Mouse (Mus musculus): Measurements from ENCODE around the gene Rnf215.
"Not testable (repeated sequence)": the region's sequence is repeated elsewhere in the genome, so short reads cannot be mapped to it uniquely, and the experiment has no call there.

The Rnf215 gene

DNA sequence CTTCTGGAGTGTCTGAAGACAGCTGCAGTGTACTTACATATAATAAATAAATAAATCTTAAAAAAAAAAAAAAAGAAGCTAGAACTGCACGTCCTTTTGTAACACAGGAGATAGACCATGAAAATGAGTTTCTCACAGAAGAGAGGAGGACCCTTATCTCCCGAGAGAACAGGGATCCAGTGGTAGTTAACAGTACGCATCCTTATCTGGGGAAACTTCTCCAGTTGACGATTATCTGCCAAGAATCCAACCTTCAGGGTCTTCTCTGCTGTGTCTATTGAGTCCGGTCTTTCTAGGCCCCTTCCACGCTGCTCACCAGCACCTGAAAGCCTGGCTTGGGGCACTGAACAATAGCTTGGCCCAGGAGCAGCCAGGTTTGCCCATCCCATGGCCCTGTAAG is 21.0 kb upstream of the Rnf215 start:
- no peak for DNase-seq

DNA sequence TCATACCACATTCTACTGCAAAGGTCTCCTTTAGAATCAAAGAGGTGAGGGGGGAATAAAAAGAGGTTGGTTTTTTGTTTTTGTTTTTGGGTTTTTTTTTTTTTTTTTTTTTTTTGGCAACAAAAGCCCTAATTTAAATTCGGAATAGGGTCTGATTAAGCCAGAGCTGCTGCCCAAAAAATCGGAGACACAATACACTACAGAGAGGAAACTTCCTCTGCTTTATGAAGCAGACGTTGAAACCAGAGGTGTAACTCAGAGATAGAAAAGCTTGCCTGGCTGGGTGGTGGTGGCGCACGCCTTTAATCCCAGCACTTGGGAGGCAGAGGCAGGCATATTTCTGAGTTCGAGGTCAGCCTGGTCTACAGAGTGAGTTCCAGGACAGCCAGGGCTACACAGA is 20.5 kb upstream of the Rnf215 start:
- DNase-seq: not testable (repeated sequence)

DNA sequence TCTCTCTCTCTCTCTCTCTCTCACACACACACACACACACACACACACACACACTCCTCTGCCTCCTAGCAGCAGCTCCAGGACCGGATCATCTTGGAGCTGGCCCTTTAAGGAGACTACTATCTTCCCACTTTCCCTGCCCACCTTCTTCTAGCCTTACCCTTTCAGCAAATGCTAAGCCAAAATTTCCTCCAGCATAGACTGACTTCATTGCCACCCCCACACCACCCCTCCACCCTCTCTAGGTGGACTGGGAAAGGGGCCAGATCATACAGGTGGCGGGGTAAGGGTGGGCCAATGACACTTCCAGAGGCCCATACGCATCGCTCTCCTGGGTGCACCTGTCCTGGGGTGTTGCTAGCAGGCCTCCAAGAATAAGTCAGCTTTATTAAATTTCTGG is 19.6 kb upstream of the Rnf215 start:
- peak; percentile 64 for DNase-seq

DNA sequence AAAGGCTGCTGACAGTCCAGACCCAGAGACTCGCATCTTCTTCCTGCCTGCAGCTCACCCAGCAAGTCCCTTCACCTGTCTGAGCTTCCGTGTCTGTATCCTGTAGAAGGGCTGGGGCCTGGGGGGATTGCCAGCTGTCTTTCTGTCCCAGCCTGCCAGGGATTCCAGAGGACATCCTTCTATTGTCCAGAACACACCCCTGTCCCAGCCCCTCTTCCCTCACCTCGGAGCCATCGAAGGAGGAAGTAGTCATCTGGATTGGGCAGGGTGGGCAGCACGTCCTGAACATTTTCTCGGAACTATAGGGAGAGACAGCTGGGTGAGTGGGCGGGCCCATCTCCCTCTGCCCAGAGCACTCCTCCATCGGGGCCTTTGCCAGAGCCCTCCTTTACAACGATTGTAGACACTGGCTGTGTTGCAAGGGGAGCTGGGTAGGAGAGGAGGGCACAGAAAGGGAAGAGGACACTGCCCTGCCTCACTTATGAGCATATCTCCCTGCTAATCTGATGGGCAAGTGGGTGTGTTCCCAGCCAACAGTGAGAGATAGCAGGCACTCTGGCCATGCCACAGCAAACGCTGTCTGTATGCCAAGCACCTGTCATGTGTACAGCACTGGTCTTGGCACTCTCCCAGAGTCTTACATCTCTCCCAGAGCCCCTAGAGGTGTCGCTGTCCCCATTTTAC is 18.4 kb upstream of the Rnf215 start:
- DNase-seq: peak; percentile 80

DNA sequence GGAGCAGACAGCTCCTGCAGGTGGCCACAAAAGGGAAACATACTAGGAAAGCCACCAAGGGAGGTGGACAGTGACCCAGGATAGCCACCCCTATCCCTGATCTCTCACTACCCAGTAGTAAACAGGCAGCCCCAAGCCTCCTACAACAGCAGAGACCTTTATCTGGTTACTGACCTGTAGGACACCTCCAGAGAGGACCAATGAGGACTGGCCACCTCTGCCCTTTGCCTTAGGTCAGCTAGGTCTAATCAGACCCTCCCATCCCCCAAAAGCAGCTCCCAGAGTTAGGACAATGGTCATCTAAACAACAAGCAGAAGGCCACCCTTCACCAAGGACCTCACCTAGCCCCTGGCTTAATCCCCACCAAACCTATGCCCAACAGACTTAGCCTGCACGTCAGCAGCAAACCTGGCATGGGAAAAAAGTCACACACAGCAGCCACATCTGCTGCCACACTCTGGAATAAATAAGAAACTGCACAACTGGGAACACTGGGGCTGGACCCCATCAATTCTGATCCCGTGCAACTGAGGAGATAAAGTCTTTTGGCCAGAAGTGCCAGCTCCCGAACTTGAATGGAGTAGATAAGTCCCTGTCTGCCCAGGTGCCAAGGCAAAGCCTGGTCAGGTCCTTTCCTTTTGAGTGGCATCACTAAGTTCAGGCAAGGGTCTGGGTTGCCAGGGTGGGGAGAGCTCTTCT is 17.5 kb upstream of the Rnf215 start:
- no peak for DNase-seq

DNA sequence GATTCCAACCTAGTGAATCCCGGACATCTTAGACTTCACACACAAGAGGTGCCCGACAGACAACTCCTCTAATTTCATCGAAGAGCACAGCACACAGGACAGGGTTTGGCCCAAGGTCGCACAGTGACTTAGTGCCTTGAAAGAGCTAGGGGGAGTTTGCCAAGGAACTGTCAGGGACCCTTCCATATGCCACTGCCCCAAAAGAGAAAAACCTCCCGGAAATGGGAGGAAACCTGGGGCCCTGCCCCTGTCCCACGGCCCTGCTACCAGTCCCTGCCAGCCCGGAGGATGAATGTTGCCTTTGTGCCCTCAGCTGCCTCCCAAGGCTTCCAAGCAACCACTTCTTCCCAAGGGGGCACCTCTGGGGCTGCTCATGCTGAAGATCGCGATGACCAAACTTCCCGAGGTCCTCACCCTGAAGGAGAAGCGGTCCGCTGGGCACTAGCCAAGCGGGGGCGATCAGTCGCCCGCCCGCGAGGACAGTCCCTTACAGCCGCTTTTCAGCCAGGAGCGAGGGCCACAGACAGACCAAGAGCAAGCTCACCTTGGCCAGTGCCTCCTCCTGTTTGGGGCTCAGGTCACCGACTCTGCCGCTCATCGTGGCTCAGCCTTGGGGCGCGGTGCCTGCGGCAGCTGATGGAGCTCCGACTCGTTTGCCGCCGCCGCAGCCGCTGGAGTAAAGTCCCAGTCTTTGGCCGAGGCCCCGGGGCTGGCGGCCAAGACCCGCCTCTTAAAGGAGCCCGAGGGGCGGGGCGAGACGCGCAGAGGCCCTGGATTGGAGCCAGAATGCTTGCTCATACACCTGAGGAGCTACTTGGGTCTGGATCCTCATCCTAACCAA is 16.7 kb upstream of the Rnf215 start:
- DNase-seq: peak; percentile 83

DNA sequence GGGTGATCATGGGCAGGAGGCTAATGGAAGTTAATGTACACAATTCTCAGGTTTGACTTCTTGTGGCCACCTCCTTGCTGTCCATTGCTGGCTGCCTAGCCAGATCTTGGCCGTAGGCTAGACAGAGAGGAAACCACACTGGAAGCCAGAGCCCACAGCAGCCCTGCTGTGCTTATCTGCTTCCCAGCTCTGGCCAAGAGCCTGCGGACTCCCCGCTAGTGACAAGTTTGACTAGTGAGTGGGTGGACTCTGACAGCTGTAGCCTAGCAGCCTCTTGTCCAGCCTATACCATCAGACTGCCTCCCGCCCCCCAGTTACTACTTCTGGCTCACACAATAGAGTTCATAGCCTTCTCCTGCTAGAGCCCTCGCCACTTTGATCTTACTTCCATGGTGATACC is 15.4 kb upstream of the Rnf215 start:
- DNase-seq: no peak

DNA sequence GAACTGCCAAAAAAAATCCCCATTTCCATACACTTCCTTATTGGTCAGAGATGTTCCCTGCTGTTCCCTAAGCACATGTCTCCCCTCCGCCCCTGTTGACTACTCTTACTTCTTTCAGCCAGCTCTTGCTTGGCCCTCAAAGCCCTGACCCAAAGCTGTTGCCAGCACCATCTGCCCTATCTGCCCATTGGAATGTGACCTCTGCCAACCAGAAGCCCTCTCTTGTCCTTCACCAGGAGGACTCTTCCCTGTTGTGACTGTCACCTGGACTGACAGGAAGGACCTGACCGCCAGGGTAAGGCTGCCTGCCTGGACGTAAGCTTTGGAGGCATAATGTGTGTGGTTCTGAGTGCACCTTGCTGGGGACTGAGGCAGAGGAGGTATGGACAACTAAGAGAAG is 13.3 kb upstream of the Rnf215 start:
- no peak for DNase-seq

DNA sequence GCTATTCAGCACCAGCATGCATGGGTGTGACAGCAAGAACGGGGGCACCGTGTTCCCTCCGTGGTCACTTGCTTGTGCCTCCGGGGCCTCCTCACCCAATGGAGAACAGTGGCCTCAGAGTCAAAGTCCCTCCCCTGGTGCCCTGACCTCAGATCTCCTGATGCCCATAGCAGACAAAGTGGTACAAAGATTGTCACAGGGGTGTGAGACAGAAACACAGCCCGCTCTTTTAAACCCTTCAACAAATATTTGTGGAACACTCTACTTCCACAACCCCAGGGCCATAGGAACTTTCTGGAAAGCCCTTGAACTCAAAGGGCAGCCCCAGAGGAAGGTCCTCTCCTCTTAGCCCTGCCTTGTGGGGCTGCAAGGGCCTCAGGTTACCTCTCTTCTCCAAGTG is 12.8 kb upstream of the Rnf215 start:
- DNase-seq: no peak

DNA sequence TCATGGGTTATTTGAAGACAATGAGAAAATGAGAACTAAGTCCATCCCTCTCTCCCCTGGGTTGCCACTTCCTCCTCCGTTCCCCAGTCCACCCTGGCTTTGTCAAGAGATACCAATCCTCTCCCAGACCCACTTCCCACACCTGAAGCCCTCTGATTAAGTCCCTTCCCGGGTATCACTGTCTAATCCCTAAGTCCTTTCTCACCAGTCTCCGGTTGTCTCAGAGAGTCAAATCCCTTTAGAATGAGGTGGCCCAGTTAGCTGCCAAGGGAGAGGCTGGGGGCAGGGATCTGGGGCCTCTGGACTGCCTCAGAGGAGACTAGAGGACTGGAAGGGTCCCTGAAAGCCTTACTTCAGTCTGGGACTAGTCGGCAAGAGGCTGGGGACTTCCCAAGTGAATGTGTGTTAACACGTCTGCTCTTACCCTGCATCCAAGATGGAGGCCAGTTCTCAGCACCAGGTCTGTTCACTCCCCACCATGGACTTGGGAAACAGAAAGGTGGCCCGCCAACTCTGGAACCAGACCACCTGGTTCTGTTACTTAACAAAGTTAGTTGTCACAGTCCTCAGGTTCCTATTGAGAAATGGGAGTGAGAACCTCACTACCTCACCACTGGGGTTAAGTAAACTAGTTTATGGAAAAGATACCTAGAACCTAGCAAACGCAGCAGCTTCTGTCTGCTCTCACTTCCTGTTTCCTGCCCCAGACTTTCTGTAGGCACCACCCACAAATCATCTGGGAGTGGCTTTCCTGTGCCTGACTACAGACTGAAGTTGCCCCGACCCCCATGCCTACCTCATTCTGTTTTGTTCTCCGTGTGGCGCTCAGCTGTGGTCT is 12.0 kb upstream of the Rnf215 start, which contains the start of gene Sec14l2:
Sec14l2 (minus strand) TSS at position 674 of the 838 bp plus-strand sequence.
- DNase-seq: no peak

DNA sequence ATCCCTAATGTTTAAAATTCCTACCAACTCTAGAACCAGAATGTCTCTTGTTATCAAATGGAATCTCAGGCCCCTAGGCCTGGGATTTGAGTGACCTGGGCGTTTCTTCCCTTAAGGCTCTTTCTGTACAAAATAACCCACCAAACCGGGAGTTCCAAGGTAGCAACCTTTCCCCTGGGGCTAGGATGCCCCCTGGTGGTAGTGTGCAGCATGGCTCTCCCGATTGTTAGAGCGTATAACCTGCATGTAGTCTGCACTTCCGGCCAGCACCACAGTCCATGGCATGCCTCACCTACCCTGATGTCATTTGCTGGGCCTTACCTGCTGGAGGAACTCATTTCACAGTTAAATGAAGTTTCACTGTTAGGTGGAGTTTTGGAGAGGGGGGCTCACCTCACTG is 11.1 kb upstream of the Rnf215 start:
- peak; percentile 51 for DNase-seq

DNA sequence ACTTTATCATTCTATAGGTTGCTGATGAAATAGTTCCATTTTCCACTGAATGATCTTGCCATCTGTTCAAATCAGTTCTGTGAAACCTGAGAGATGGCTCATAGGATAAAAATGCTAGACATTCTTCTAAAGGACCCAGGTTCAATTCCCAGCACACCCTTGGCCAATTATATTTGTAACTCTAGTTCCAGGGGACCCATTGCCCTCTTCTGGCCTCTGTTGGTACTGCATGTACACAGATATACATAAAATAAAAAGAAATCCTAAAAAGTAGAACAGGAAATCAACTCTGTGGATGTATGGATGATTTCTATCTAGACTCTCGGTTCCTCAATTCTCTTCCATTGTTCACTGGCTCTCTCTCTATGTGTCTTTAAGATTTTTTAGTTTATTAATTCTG is 7.9 kb upstream of the Rnf215 start:
- DNase-seq: no peak

DNA sequence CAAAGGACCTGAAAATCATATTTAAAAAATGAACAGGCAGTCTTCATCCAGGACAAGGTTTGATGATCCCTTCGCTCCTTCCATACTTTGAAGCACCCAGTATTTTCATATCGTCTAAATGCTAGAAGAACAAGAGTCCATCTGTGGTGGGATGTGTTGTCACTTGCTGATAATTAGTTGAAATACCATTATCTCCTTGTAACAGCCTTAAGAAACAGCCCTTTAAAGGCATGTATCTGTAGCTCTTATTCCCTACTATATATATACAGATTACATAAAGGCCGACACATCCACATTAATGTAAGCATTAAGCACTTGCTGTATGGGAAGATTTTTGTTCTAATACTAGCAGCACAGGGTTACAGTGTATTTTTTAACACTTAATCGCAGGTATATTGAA is 6.5 kb upstream of the Rnf215 start:
- not testable (repeated sequence) for DNase-seq

DNA sequence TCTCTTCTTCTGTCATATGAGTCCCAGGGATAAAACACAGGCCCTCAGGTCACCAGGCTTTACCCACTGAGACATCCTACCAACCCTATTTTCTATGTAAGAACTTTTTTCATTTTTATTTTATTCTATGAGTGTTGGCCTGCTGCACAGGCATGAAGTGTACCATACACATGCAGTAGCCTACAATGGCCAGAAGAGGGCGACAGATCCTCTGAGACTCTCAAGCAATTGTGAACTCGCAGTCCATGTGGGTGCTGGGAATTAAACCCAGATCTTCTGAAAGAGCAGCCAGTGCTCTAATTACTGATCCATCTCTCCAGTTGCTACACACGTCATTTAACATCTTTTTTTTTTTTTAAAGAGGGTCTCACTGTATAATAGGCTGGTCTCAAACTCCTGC is 1.6 kb upstream of the Rnf215 start:
- DNase-seq: no peak

DNA sequence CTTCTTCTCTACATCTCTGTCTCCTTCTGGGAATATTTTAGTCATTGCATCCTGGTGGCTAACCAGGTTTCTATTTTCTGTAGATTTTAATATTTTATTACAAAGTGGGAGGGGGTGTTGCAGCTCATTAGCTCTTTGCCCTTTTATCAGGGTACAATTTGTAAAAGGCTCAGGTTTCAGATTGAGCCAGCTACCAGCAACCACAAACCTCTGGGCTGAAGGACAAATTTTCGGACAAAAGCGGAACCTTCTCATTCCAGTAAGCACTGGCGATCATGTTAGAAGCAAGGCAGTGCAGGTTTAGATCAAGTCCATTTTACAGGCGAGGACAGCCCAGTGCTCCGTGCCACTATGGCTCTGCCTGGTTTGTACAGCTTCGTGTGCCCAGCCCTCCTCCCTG is 602 bp upstream of the Rnf215 start:
- DNase-seq: no peak

DNA sequence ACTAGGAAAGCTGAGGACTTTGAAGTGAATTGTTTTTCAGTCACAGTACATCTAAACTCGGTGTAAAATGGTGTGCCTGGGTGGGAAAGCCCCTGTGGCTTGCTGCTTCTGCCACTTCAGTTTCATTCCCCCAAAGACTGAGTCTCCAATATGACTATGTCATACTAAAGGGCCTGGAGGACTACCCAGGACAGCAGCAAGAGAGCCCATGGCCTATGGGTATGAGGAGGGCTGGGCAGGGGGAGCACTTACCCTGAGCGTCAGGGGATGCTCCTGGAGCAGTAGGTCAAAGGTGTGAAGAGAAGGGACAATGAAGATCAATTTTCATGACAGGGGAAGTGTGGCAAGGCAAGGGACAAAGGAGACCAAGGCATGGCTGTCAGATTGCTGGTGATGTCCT is 4.0 kb downstream of the Rnf215 start:
- DNase-seq: no peak

DNA sequence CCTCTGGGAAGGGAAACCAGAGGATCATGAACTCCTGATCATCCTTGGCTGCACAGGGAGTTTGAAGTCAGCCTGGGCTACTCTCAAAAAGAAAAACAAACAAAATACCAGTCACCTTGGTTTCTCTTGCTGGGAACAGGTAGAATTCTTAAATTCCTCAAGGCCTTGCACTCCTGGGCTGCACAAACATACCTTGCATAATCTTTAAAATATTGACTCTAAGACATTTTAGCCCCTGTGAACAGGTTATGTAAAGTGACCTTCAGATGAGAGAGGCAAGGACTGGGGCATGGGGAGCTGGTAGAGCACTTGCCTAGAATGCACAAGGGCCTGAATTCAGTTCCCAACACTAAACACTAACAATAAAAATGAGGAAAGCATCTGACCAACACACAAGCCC is 6.5 kb downstream of the Rnf215 start:
- DNase-seq: no peak

DNA sequence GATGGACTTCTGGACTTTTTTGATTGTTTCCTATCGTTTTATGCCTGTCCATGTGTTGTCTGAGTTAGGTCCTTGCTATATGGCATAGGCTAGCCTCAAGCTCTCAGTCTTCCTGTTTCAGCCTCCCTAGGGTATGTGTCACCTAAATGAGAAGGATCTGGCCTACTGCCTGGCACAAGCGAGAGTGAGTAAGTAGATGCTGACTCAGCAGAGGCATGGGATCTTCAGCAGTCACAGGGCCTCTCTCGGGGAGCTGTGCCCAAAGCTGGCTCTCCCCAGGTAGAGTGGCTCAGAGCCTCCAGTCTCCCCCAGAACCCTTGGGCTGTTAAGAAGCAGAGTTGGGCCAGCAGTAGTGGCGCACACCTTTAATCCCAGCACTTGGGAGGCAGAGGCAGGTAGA is 7.3 kb downstream of the Rnf215 start:
- no peak for DNase-seq

DNA sequence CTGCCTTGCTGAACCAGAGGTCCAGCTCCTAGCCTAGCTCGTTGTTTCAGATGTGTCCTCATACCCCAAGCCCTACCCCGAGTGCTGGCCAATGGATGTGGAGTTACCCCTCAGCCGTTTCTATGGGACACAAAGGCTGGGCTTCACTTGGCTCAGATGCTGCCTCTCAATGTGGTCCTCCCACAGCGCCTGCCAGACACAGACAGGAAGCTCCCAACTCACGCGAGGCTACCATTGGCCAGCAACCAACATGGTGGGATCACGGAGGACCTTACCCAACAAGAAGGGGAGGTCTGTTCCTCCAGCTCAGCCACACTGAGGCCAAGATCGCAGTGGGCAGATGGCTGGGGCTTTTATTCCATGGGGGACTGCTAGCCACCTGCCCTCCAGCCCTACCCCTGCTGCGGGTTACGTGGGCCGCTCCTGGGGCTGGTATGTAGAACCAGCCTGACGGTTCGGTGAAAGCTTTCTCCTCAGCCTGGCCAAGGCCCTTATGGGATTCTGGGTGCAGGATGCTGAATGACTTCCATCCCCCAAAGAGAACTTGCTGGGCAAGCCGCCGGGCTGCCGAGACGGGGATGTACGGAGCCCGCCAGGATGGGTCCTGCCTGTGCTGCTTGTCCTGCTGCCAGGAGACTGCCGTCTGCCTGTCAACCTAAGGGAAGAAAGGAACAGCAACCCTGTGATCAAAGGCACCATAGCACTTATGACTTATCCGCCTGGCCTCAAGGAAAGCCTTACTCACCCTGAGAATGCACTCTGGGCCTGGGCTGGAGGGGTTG is 8.5 kb downstream of the Rnf215 start:
- DNase-seq: no peak

DNA sequence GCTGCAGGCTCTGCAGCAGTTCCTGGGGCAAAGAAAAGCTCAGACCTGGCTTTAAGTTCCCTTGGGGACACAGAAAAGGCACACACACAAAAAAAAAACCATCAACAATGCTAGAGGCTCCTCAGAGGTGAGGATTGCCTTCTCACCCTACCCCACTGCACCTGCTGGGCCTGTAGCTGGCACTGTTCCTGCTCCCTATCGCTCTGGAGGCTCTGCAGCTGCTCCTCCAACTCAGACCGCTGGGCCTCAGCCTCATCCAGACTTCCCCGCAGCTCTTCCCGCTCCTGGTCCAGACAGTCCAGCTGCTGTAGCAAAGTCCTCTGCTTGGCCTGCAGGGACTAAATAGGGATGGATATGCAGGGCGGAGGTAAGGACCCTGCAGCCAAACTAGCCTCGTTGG is 11.4 kb downstream of the Rnf215 start:
- DNase-seq: no peak

DNA sequence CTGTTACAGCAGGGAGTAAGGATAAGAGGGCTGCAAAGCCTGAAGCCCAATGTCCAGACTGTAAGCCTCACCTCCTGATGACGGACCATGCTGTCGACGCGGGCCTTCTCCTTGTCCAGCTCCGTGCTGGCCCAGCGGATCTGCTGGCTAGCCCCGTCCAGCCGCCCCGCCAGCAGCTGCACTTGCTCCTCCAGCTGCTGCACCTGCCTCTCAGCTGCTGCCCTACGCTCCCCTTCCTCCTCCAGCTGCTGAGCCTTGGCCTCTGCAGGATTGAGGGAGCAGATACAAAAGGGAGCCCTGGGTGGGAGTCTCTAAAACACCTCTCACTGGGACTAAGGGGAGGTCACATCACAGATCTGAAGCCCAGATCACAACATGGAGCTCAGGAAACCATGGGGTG is 12.1 kb downstream of the Rnf215 start:
- no peak for DNase-seq

DNA sequence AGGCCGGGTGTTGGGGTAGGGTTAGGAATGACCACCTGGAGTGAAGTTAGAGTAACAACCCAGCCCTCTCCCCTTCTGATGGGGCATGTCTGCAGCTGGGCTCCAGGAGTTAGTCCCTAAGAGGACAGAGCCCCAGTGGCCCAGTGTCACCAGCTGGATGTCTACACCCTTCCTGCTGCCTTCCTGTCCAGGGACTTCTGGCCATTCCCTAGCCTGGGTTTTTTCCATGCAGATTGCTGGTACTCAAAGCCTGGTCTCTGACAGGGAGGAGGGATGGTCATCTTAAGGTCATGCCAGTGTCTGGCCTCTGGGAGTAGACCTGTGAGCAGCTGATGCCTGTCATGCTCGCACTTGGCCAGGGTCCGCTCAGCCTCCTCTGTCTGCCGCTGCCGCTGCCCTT is 13.1 kb downstream of the Rnf215 start:
- no peak for DNase-seq

Measured in right cerebral cortex, adult 18-20 months (tissue).